Mouse (Mus musculus): ENCODE results near the gene Gnl1.

DNA sequence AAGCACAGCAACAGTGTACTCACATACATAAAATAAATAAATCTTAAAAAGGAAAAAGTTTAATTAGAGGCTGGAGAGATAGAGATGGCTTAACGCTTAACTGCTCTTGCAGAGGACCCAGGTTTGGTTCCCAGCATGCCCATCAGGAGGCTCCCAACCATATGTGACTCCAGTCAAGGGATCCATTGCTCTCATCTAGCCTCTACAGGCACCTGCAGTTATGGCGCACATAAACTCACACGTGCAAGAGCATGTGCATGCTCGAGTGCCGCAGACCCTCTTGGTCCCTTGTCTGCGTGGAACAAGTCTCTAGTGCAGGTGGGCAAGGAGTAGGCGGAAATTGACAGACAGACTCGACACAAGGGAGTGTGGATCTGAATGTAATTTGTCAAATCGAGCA is 42.4 kb downstream of the Gnl1 start:
- TF ChIP-seq EP300 (optimal IDR thresholded peaks at IDR 0.05) (no peak), CTCF (IDR thresholded peaks at IDR 0.05; ENCODE audit: low read depth) (no peak)

Measured in stomach, postnatal 0 days (tissue).